Mouse (Mus musculus): ENCODE data around the gene Rpl7a. TPM values are rescaled to one million over a fixed set of nuclear protein-coding genes. Genes with fewer than 3 reads are reported as not detected.

Gene Rpl7a
- polyA plus RNA-seq, 1 experiment: 948 TPM

DNA sequence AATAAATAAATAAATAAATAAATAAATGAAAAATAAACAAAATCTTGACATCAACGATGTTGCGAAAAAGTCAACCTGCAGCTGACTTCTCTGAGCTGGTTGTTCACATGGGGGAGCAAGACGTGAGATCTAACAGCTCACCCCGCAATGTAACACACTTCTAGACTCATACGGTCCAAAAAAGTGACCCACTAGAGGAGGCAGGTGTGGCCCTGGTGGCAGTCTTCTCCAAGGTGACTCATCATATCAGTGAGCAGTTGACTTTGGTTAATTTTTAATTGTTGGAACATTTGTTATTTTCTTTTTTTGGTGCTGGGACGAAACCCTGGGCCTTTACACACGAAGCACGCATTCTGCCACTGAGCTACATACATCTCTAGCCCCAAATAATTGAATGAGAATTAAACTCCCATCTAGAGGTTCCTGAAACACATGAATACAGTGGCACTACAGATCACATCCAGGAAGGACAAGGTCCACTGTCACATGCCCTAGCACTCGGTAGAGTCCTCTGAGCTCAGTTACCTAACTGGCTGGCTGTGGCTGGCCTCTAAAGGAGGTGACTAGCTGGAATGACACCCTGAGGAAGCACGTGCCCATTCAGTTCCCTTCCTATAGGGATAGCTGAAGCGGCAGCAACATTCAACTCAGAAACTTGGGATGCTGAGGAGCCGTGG lies 46.4 kb downstream of the Rpl7a start:
- DNase-seq: peak; percentile 51
- Histone ChIP-seq H3K4me3 (ENCODE audit: insufficient read depth, low read depth, low read length) (no peak overlapping the region), H3K4me1 (ENCODE audit: control insufficient read depth, insufficient read depth, low read length) (0 out of 2 replicates have a peak, but pooled peaks cover 8% of the 10 kb centered on the region), H3K27ac (ENCODE audit: insufficient read depth, low read depth, low read length) (no peak overlapping the region), H3K27me3 (replicated peaks; ENCODE audit: control insufficient read depth, insufficient read depth, low read length) (no peaks in the 10 kb centered on the region), H3K36me3 (ENCODE audit: control insufficient read depth, insufficient read depth, low read length) (peaks cover 5% of the 10 kb centered on the region; the same call in 1 of the 2 replicates)
- TF ChIP-seq POLR2A (IDR thresholded peaks at IDR 0.05; ENCODE audit: low read depth, low read length) (no peak), CTCF (conservative IDR thresholded peaks at IDR 0.05; ENCODE audit: insufficient read depth, insufficient read length, low read depth, low read length) (no peak)
- WGBS: 68% methylated on average over 12 of the region's 12 CpGs

DNA sequence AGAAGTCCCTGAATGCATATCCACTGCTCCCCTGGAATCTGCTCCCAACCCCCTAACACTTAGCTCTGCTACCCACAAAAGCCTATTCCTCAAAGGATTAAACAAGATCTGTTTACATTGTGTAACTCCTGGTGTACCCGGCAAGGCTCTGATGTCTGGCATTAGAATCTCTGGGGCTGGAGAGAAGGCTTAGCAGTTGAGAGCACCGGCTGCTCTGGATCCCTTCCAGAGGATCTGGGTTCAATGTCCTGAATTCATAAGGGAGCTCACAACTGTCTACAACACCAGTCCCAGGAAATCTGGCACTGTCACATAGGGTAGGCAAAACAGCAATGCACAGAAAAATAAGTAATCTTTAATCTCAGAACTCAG lies 46.9 kb downstream of the Rpl7a start:
- 64% methylated on average over 2 of the region's 2 CpGs for WGBS
- no peaks in the 10 kb centered on the region for H3K27me3 ChIP-seq (replicated peaks; ENCODE audit: control insufficient read depth, insufficient read depth, low read length)
- H3K4me3 ChIP-seq (ENCODE audit: insufficient read depth, low read depth, low read length): no peak overlapping the region
- 0 out of 2 replicates have a peak, but pooled peaks cover 8% of the 10 kb centered on the region for H3K4me1 ChIP-seq (ENCODE audit: control insufficient read depth, insufficient read depth, low read length)
- TF ChIP-seq POLR2A (IDR thresholded peaks at IDR 0.05; ENCODE audit: low read depth, low read length) (no peak), CTCF (conservative IDR thresholded peaks at IDR 0.05; ENCODE audit: insufficient read depth, insufficient read length, low read depth, low read length) (no peak)
- peak; percentile 45 for DNase-seq
- no peak overlapping the region for H3K27ac ChIP-seq (ENCODE audit: insufficient read depth, low read depth, low read length)
- H3K36me3 ChIP-seq (ENCODE audit: control insufficient read depth, insufficient read depth, low read length): peaks cover 5% of the 10 kb centered on the region; the same call in 1 of the 2 replicates

DNA sequence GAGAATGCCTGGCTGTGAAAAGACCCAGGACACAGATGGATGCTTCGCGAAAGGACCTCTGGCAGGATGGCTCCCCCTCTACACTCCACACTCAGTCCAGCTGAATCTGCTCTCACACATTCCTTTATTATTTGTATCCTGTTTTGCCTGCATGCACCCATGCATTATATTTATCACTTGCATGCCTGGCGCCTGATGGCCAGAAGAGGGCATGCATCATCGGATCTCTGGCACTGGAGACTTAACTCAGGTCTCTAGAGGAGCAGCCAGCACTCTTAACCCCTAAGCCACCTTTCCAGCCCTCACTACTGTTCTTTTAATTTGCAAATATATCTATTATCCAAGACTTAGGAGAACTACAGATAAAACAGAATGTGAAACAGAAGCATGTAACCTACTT lies 50.2 kb downstream of the Rpl7a start:
- WGBS: 38% methylated on average over 4 of the region's 4 CpGs
- Histone ChIP-seq H3K4me3 (ENCODE audit: insufficient read depth, low read depth, low read length) (no peak overlapping the region), H3K4me1 (ENCODE audit: control insufficient read depth, insufficient read depth, low read length) (peaks cover 16% of the 10 kb centered on the region; the same call in 1 of the 2 replicates), H3K27me3 (replicated peaks; ENCODE audit: control insufficient read depth, insufficient read depth, low read length) (no peaks in the 10 kb centered on the region), H3K27ac (ENCODE audit: insufficient read depth, low read depth, low read length) (no peak overlapping the region), H3K36me3 (ENCODE audit: control insufficient read depth, insufficient read depth, low read length) (peaks cover 4% of the 10 kb centered on the region; the same call in 1 of the 2 replicates)
- peak; percentile 48 for DNase-seq
- peak; percentile 58 for TF ChIP-seq CTCF (conservative IDR thresholded peaks at IDR 0.05; ENCODE audit: insufficient read depth, insufficient read length, low read depth, low read length)
- no peak for TF ChIP-seq POLR2A (IDR thresholded peaks at IDR 0.05; ENCODE audit: low read depth, low read length)

Other genes with a start within 250 kb of the Rpl7a start
- gene Lcn4, start 239.5 kb upstream of the Rpl7a start, polyA plus RNA-seq (2012; rRNA removed): 0.34 TPM in 1 of 2 replicates, not detected in the other
- not detected in 2 replicates for gene Abo, start 45.8 kb upstream of the Rpl7a start, polyA plus RNA-seq (2012; rRNA removed)
- gene Surf6, start 7.9 kb upstream of the Rpl7a start, polyA plus RNA-seq (2012; rRNA removed): 6.4 and 7.0 TPM in 2 replicates
- 39.5 and 42.6 TPM in 2 replicates for gene Med22, start 87 bp upstream of the Rpl7a start, polyA plus RNA-seq (2012; rRNA removed)
- 30.0 and 31.4 TPM in 2 replicates for gene Surf2, start 5.6 kb downstream of the Rpl7a start, polyA plus RNA-seq (2012; rRNA removed)
- gene Surf1, start 5.8 kb downstream of the Rpl7a start, polyA plus RNA-seq (2012; rRNA removed): 61.0 and 85.2 TPM in 2 replicates
- gene Surf4, start 23.2 kb downstream of the Rpl7a start, polyA plus RNA-seq (2012; rRNA removed): 198 and 270 TPM in 2 replicates
- 0.16 TPM in 2 replicates for gene Stkld1, start 23.3 kb downstream of the Rpl7a start, polyA plus RNA-seq (2012; rRNA removed)
- 16.0 and 19.2 TPM in 2 replicates for gene Rexo4, start 53.6 kb downstream of the Rpl7a start, polyA plus RNA-seq (2012; rRNA removed)
- 0.77 and 0.94 TPM in 2 replicates for gene Adamts13, start 62.7 kb downstream of the Rpl7a start, polyA plus RNA-seq (2012; rRNA removed)
- gene Cacfd1, start 99.2 kb downstream of the Rpl7a start, polyA plus RNA-seq (2012; rRNA removed): 70.2 and 72.7 TPM in 2 replicates
- gene Slc2a6, start 117.2 kb downstream of the Rpl7a start, polyA plus RNA-seq (2012; rRNA removed): 1.5 and 1.8 TPM in 2 replicates
- 0.09 and 0.16 TPM in 2 replicates for gene Mymk, start 161.4 kb downstream of the Rpl7a start, polyA plus RNA-seq (2012; rRNA removed)
- gene Adamtsl2, start 168.6 kb downstream of the Rpl7a start, polyA plus RNA-seq (2012; rRNA removed): 21.7 and 25.7 TPM in 2 replicates
- 0.38 and 0.42 TPM in 2 replicates for gene Fam163b, start 231.7 kb downstream of the Rpl7a start, polyA plus RNA-seq (2012; rRNA removed)